Mouse (Mus musculus) thymus, postnatal 10 days (tissue): ENCODE measurements around the gene Xxylt1.

Experiments
- DNase-seq, 2 experiments: peaks; one replicate each; pipeline ENCODE4 v3.0.0; 2021; ENCODE audit warnings: low spot score in 2 of 2

Gene Xxylt1

GRCm38 (mm10) chr16:30918866-30919265 lies 162.4 kb downstream of the Xxylt1 start:
- DNase-seq: no peak

GRCm38 (mm10) chr16:30916931-30917330 lies 164.3 kb downstream of the Xxylt1 start:
- no peak for DNase-seq

- no peak for DNase-seq
These were observed 165.5 kb downstream of the Xxylt1 start for GRCm38 (mm10) chr16:30915611-30916220.
